Mouse (Mus musculus) heart, embryonic 14.5 days (tissue): ENCODE measurements around the gene Disp1. TPM values are rescaled to one million over a fixed set of nuclear protein-coding genes. Genes with fewer than 3 reads are reported as not detected.

Experiments used
- ATAC-seq: fragments of 200-750 bp; cut with Nextera tagmentation; 2 replicates; pipeline ENCODE4 v1.8.0; 2017; ENCODE audit warnings: low read depth, moderate TSS enrichment; ENCODE audit not compliant: insufficient number of reproducible peaks, insufficient read depth, low FRiP score
- H3K27ac ChIP-seq, 2 experiments: fragments of 200-500 bp in 1 of 2; fragments of 300-500 bp in 1 of 2; sonication (generic) in 1 of 2; replicated peaks in 1 of 2; 2 replicates each; pipeline ENCODE4 v1.5.1; 2012 to 2014; ENCODE audit warnings: low read depth in 2 of 2, low read length in 2 of 2, control low read depth in 1 of 2, mild to moderate bottlenecking in 1 of 2, mixed read lengths in 1 of 2; ENCODE audit not compliant: control insufficient read depth in 1 of 2, insufficient read depth in 1 of 2
- H3K27me3 ChIP-seq: fragments of 300-500 bp; sonication (generic); 2 replicates; pipeline ENCODE4 v1.6.1; 2014; ENCODE audit warnings: mild to moderate bottlenecking, low read length, control low read depth; ENCODE audit not compliant: control insufficient read depth, insufficient read depth
- H3K36me3 ChIP-seq: fragments of 300-500 bp; sonication (generic); 2 replicates; pipeline ENCODE4 v1.6.1; 2014; ENCODE audit warnings: mild to moderate bottlenecking, control low read depth, low read length, mixed read lengths; ENCODE audit not compliant: control insufficient read depth, insufficient read depth
- H3K4me1 ChIP-seq, 2 experiments: fragments of 200-500 bp in 1 of 2; fragments of 300-500 bp in 1 of 2; sonication (generic) in 1 of 2; 2 replicates each; pipeline ENCODE4 v1.6.1; 2012 to 2014; ENCODE audit warnings: low read length in 2 of 2, control low read depth in 1 of 2, mixed read lengths in 1 of 2; ENCODE audit not compliant: control insufficient read depth in 2 of 2, insufficient read depth in 2 of 2
- H3K4me2 ChIP-seq: fragments of 300-500 bp; sonication (generic); 2 replicates; pipeline ENCODE4 v1.6.1; 2014; ENCODE audit warnings: mild to moderate bottlenecking, low read length
- H3K4me3 ChIP-seq, 2 experiments: fragments of 200-500 bp in 1 of 2; fragments of 300-500 bp in 1 of 2; sonication (generic) in 1 of 2; 2 replicates each; pipeline ENCODE4 v1.5.1; 2012 to 2014; ENCODE audit warnings: low read length in 2 of 2, mild to moderate bottlenecking in 2 of 2, control low read depth in 1 of 2, low read depth in 1 of 2, moderate library complexity in 1 of 2; ENCODE audit not compliant: control insufficient read depth in 1 of 2, insufficient read depth in 1 of 2
- H3K9ac ChIP-seq: fragments of 300-500 bp; sonication (generic); 2 replicates; pipeline ENCODE4 v1.6.1; 2014; ENCODE audit warnings: mild to moderate bottlenecking, low read length
- H3K9me3 ChIP-seq: fragments of 300-500 bp; sonication (generic); 2 replicates; pipeline ENCODE4 v1.6.1; 2016; ENCODE audit warnings: low read length, control low read depth; ENCODE audit not compliant: control insufficient read depth
- WGBS: fragments of 180-500 bp; shearing (Covaris S2); extraction: QIAGEN DNeasy Blood & Tissue Kit; methylation state at CpG from one replicate; pipeline ENCODE4 v1.1.7; 2014; 5-methylcytosine and 5-hydroxymethylcytosine counted together
- polyA plus RNA-seq: library from polyadenylated mRNA; unstranded; fragments of >200 nt; fragmentation: Nextera tagmentation; extraction: Ambion mirVana; gene quantifications from 2 replicates; pipeline ENCODE4 v1.2.1, GENCODE M21; 2014

Gene Disp1
- polyA plus RNA-seq, 1 experiment from 2014 or later = 10.8 TPM

DNA sequence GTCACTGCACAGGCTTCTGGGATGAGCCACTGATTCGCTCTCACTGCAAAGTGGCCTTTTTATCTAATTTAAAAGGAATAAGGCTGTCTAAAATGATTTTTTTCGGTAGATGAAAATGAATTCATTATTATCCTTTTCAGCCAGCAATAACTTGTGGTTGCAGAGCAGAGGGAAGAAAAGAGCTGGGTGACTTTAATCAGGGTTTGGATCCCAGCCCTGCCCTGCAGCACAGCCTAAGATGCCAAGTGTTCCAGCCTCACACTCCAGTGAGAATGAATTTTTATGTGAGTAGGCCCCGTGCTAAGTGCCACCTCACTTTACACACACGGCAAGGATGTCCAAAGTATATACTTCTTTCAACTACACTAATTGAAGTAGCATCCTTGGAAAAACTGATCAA is 4.6 kb downstream of the Disp1 start:
- Histone ChIP-seq H3K36me3 (no peaks in the 10 kb centered on the region), H3K4me2 (no peak overlapping the region), H3K27ac (no peak overlapping the region), H3K4me3 (no peak overlapping the region), H3K4me1 (peaks cover 3 to 14% of the 10 kb centered on the region in 2 experiments; a peak in 3 of 4 replicates), H3K9ac (no peak overlapping the region), H3K27me3 (no peaks in the 10 kb centered on the region), H3K9me3 (no peaks in the 10 kb centered on the region)
- no peak for ATAC-seq
- WGBS = 86% methylated on average over 4 of the region's 4 CpGs

DNA sequence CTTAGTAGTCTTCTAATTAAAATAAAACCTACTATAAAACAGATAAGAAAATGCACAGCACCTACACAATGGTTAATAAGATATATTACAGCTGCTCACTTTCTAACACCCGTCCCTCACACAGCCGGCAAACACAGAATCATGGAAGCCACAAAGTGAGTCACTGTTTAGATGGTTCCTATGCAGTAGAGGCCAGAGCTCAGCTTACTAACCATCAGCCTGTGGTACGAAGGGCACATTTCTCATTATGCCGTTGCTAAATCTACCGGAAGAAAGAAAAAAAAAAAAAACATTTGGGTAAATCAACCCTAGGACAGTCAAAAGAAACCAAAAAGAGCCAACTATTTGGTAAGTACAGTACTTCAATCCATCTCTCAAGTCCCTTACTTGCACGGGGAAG is 5.6 kb downstream of the Disp1 start:
- Histone ChIP-seq H3K9me3 (no peaks in the 10 kb centered on the region), H3K27ac (no peak overlapping the region), H3K36me3 (no peaks in the 10 kb centered on the region), H3K4me1 (peaks cover 3 to 14% of the 10 kb centered on the region in 2 experiments; a peak in 3 of 4 replicates), H3K27me3 (no peaks in the 10 kb centered on the region), H3K4me2 (no peak overlapping the region), H3K9ac (no peak overlapping the region), H3K4me3 (no peak overlapping the region)
- no peak for ATAC-seq
- WGBS = 86% methylated on average over 6 of the region's 6 CpGs

DNA sequence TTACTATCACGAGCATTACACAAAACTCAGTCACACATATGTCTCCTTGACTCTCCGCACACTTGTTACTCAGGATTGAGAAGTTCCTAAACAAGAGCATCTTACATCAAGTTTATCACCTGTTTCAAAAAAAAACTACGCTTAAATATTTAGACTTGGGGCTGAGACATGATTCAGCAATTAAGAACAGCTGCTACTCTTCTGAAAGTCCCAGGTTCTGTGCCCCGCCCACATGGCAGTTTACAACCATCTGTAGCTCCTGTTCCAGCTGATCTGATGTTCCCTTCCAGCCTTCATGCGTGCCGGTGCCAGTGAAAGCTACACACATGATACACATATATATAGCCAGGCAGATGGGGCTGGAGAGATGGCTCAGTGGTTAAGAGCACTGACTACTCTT is 7.5 kb downstream of the Disp1 start:
- no peaks in the 10 kb centered on the region for H3K36me3 ChIP-seq
- no peak overlapping the region for H3K9ac ChIP-seq
- no peak for ATAC-seq
- H3K9me3 ChIP-seq = no peaks in the 10 kb centered on the region
- no peak overlapping the region for H3K4me2 ChIP-seq
- no peak overlapping the region for H3K27ac ChIP-seq
- H3K4me3 ChIP-seq = no peak overlapping the region
- peaks cover 3 to 7% of the 10 kb centered on the region in 2 experiments; a peak in 2 of 4 replicates for H3K4me1 ChIP-seq
- WGBS = 92% methylated on average over 6 of the region's 6 CpGs
- H3K27me3 ChIP-seq = no peaks in the 10 kb centered on the region

GRCm38 (mm10) chr1:183212757-183213211 is 8.5 kb downstream of the Disp1 start:
- Histone ChIP-seq H3K27ac (no peak overlapping the region), H3K9ac (no peak overlapping the region), H3K4me2 (no peak overlapping the region), H3K4me3 (no peak overlapping the region), H3K4me1 (peaks cover 3 to 7% of the 10 kb centered on the region in 2 experiments; a peak in 2 of 4 replicates), H3K9me3 (no peaks in the 10 kb centered on the region), H3K27me3 (no peaks in the 10 kb centered on the region), H3K36me3 (no peaks in the 10 kb centered on the region)
- no peak for ATAC-seq
- 47% methylated on average over 6 of the region's 6 CpGs for WGBS

GRCm38 (mm10) chr1:183210115-183210514 is 11.2 kb downstream of the Disp1 start:
- no peaks in the 10 kb centered on the region for H3K36me3 ChIP-seq
- peaks cover 3 to 7% of the 10 kb centered on the region in 2 experiments; a peak in 2 of 4 replicates for H3K4me1 ChIP-seq
- ATAC-seq = no peak
- no peaks in the 10 kb centered on the region for H3K27me3 ChIP-seq
- no peak overlapping the region for H3K27ac ChIP-seq
- WGBS = 92% methylated on average over 8 of the region's 8 CpGs
- no peak overlapping the region for H3K4me3 ChIP-seq
- no peaks in the 10 kb centered on the region for H3K9me3 ChIP-seq
- no peak overlapping the region for H3K4me2 ChIP-seq
- H3K9ac ChIP-seq = no peak overlapping the region

DNA sequence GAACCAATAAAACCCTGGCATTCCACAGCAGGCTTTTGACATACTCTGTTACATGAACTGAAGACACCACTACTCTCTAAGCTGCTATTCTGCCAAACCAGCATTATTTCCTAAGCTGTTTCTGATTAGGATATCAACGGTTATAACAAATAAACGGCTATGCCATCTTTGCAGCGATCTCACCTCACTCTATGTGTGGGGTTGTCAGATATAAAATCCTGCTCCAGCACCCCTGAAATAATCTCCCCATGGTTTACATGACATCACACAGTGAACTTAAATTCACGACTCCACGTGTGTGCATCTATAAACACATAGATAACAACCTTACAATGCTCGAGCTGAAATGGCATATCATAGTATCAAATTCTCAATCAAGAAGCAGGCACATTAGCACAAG is 13.7 kb downstream of the Disp1 start:
- no peak for ATAC-seq
- 87% methylated on average over 6 of the region's 6 CpGs for WGBS
- H3K9me3 ChIP-seq = no peaks in the 10 kb centered on the region
- peaks cover 0 to 4% of the 10 kb centered on the region in 2 experiments; a peak in 1 of 4 replicates for H3K4me1 ChIP-seq
- no peak overlapping the region for H3K4me2 ChIP-seq
- H3K36me3 ChIP-seq = no peaks in the 10 kb centered on the region
- H3K27me3 ChIP-seq = no peaks in the 10 kb centered on the region
- no peak overlapping the region for H3K9ac ChIP-seq
- no peak overlapping the region for H3K27ac ChIP-seq
- no peak overlapping the region for H3K4me3 ChIP-seq

GRCm38 (mm10) chr1:183207141-183207540 is 14.2 kb downstream of the Disp1 start:
- Histone ChIP-seq H3K4me1 (peaks cover 0 to 4% of the 10 kb centered on the region in 2 experiments; a peak in 1 of 4 replicates), H3K27ac (no peak overlapping the region), H3K4me2 (no peak overlapping the region), H3K36me3 (no peaks in the 10 kb centered on the region), H3K9me3 (no peaks in the 10 kb centered on the region), H3K9ac (no peak overlapping the region), H3K4me3 (no peak overlapping the region), H3K27me3 (no peaks in the 10 kb centered on the region)
- WGBS = 88% methylated on average over 3 of the region's 3 CpGs
- ATAC-seq = no peak

- ATAC-seq = no peak
Observed at GRCm38 (mm10) chr1:183200926-183201325, 20.4 kb downstream of the Disp1 start.

More at GRCm38 (mm10) chr1:183200926-183201325, 20.4 kb downstream of the Disp1 start:
- no peaks in the 10 kb centered on the region for H3K4me1 ChIP-seq
- H3K4me2 ChIP-seq = no peak overlapping the region
- WGBS = 85% methylated on average over 5 of the region's 5 CpGs
- H3K4me3 ChIP-seq = no peak overlapping the region
- H3K9ac ChIP-seq = no peak overlapping the region
- H3K36me3 ChIP-seq = 0 out of 2 replicates have a peak, but pooled peaks cover 4% of the 10 kb centered on the region
- H3K9me3 ChIP-seq = no peaks in the 10 kb centered on the region
- H3K27me3 ChIP-seq = no peaks in the 10 kb centered on the region
- H3K27ac ChIP-seq = no peak overlapping the region
